Mouse (Mus musculus) hindbrain, embryonic 16.5 days (tissue): Measurements from ENCODE around the gene Hvcn1. TPM values are rescaled to one million over a fixed set of nuclear protein-coding genes. Genes with fewer than 3 reads are reported as not detected.

Source experiments
- ATAC-seq: fragments of 200-750 bp; cut with Nextera tagmentation; 2 replicates; pipeline ENCODE4 v1.8.0; 2017; ENCODE audit warnings: moderate TSS enrichment, moderate library complexity
- H3K27ac ChIP-seq: fragments of 300-500 bp; sonication (generic); 2 replicates; pipeline ENCODE4 v1.5.1; 2014; ENCODE audit warnings: low read depth, mild to moderate bottlenecking, control low read depth, low read length, moderate library complexity
- H3K27me3 ChIP-seq: fragments of 300-500 bp; sonication (generic); replicated peaks from 2 replicates; pipeline ENCODE4 v1.6.1; 2014; ENCODE audit warnings: low read length; ENCODE audit not compliant: control insufficient read depth, insufficient read depth
- H3K36me3 ChIP-seq: fragments of 300-500 bp; sonication (generic); 2 replicates; pipeline ENCODE4 v1.6.1; 2014; ENCODE audit warnings: mild to moderate bottlenecking, low read length, moderate library complexity, mixed read lengths; ENCODE audit not compliant: control insufficient read depth, insufficient read depth
- H3K4me1 ChIP-seq: fragments of 300-500 bp; sonication (generic); 2 replicates; pipeline ENCODE4 v1.6.1; 2014; ENCODE audit warnings: low read depth, low read length; ENCODE audit not compliant: control insufficient read depth, insufficient read depth
- H3K4me2 ChIP-seq: fragments of 300-500 bp; sonication (generic); 2 replicates; pipeline ENCODE4 v1.6.1; 2014; ENCODE audit warnings: mild to moderate bottlenecking, low read length, control low read depth, moderate library complexity
- H3K4me3 ChIP-seq: fragments of 300-500 bp; sonication (generic); 2 replicates; pipeline ENCODE4 v1.5.1; 2014; ENCODE audit warnings: mild to moderate bottlenecking, low read length, control low read depth, moderate library complexity
- H3K9ac ChIP-seq: fragments of 300-500 bp; sonication (generic); 2 replicates; pipeline ENCODE4 v1.6.1; 2014; ENCODE audit warnings: low read depth, mild to moderate bottlenecking, control low read depth, low read length, moderate library complexity
- H3K9me3 ChIP-seq: fragments of 300-500 bp; sonication (generic); 2 replicates; pipeline ENCODE4 v1.6.1; 2014; ENCODE audit warnings: mild to moderate bottlenecking, low read length, moderate library complexity; ENCODE audit not compliant: control insufficient read depth
- WGBS: fragments of 180-500 bp; shearing (Covaris S2); extraction: QIAGEN DNeasy Blood & Tissue Kit; methylation state at CpG from one replicate; pipeline ENCODE4 v1.1.7; 2014; 5-methylcytosine and 5-hydroxymethylcytosine counted together
- polyA plus RNA-seq: library from polyadenylated mRNA; unstranded; fragments of >200 nt; fragmentation: Nextera tagmentation; extraction: Ambion mirVana; gene quantifications from 2 replicates; pipeline ENCODE4 v1.2.1, GENCODE M21; 2015

The Hvcn1 gene
- polyA plus RNA-seq, 1 experiment from 2014 or later, result 1.1 TPM

DNA sequence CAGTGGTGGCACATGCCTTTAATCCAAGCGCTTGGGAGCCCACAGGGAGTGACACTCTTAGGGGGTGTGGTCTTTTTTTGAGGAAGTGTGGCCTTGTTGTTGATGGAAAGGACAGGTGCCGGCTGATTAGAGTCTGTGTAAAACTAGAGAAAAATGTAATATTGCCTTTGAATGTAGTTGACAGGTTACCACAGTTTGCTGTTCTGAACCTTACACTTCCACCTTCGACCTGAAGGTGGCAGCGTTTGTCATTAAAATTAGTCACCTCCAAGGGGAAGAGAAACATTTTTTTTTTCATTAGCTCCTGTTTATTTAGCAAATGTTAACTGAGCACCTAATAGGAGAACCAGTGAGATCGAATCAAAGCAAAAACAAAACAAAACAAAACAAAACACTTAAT lies 61.3 kb downstream of the Hvcn1 start:
- Histone ChIP-seq H3K36me3 (no peaks in the 10 kb centered on the region), H3K27me3 (no peaks in the 10 kb centered on the region), H3K9me3 (no peaks in the 10 kb centered on the region), H3K4me1 (peaks cover 3% of the 10 kb centered on the region; the same call in 1 of the 2 replicates), H3K4me2 (no peak overlapping the region), H3K4me3 (no peak overlapping the region), H3K9ac (no peak overlapping the region), H3K27ac (no peak overlapping the region)
- no peak for ATAC-seq
- WGBS, result 26% methylated on average over 5 of the region's 5 CpGs

DNA sequence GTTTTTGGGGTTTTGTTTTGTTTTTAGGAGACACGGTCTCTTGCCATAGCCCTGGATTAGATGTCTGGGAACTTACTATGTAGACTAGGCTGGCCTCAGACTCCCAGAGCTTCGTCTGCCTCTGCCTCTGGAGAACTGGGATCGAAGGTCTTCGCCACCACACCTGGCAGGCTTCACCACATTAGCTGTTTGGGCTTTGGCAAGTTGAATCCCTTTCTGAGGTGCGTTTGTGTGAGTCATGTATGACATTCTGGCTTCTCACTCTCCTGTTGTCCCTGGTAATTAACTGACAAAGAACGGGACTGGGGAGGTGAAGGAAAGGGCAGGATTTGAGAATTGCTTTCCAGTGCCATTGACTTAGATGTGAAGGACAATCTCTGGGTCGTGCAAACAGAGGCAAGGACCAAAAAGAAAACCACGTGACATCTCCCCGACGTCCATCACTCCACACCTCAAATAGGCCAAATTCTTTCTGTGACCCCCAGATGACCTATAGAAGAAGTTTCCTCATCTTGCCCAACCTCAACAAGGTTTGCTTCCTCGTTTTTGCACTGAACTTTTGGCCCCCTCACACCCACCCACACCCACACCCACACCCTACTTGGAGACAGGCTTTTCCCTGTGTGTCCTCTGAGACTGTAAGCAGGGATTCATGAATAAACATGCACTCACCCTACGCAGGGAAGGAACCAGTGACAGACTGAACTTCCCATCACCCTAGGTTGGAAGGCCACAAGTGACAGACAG lies 62.4 kb downstream of the Hvcn1 start:
- H3K4me1 ChIP-seq, result no peaks in the 10 kb centered on the region
- no peak overlapping the region for H3K4me3 ChIP-seq
- ATAC-seq, result no peak
- no peak overlapping the region for H3K4me2 ChIP-seq
- H3K36me3 ChIP-seq, result no peaks in the 10 kb centered on the region
- WGBS, result 69% methylated on average over 12 of the region's 12 CpGs
- no peak overlapping the region for H3K27ac ChIP-seq
- H3K9ac ChIP-seq, result no peak overlapping the region
- no peaks in the 10 kb centered on the region for H3K27me3 ChIP-seq
- H3K9me3 ChIP-seq, result no peaks in the 10 kb centered on the region

DNA sequence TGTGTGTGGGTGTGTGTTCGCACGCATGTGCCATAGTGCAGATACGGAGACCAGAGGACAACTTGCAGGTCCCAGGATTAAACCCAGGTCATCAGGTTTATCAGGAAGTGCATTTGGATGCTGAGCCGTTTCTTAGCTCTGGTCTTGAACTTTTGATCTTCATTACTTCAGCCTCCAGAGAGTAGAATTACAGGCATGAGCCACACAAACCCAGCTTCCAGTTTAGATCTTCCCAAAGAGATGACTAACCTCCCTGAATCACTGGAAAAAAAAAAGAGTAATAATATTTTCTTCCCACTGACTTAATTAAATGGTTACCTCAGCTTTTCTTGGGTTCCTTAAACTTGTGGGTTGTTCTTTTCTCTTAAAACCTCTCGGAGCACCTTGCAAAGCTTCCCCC lies 66.2 kb downstream of the Hvcn1 start:
- Histone ChIP-seq H3K4me3 (no peak overlapping the region), H3K9ac (no peak overlapping the region), H3K4me2 (no peak overlapping the region), H3K27me3 (no peaks in the 10 kb centered on the region), H3K27ac (no peak overlapping the region), H3K4me1 (no peaks in the 10 kb centered on the region), H3K36me3 (no peaks in the 10 kb centered on the region), H3K9me3 (no peaks in the 10 kb centered on the region)
- 86% methylated on average over 5 of the region's 5 CpGs for whole genome bisulfite sequencing
- no peak for ATAC-seq

DNA sequence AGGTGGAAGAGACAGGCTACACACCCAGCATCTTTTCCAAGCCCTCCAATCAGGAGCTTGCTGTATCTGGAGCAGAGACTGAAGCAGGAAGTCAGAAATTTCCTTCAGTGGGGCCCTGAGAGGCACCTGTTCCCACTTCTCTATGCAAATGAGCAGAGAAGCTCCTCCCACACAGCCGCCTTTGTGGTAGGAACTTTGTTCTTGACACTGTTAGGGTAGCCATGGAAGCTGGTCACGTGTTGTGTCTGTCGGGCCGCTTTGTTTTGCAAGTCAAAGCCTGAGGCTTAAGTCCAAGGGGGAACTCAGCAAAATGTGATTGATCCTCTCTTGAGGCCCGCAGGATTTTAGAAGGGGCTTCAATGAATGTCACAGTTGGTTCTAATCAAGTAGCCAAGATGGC lies 68.2 kb downstream of the Hvcn1 start:
- H3K4me2 ChIP-seq, result no peak overlapping the region
- WGBS, result 26% methylated on average over 5 of the region's 5 CpGs
- no peak for ATAC-seq

DNA sequence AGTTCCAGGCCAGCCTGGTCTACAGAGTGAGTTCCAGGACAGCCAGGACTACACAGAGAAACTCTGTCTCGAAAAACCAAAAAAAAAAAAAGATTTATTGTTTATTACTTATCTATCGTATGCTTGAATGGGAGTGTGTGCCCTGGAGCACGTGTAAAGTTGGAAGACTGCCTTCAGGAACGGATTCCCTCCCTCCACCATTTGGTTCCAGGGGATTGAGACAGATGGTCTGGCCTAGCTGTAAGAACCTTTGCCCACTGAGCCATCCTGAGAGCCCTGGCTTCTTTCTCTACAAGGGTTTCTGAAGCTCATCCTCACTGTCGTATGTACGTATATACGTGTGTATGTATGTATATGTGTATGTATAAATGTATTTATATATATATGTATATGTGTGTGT lies 72.3 kb downstream of the Hvcn1 start:
- Histone ChIP-seq H3K36me3 (no peaks in the 10 kb centered on the region), H3K27me3 (no peaks in the 10 kb centered on the region), H3K4me2 (no peak overlapping the region), H3K4me1 (peaks cover 3% of the 10 kb centered on the region; the same call in 1 of the 2 replicates), H3K27ac (no peak overlapping the region), H3K9me3 (no peaks in the 10 kb centered on the region), H3K4me3 (no peak overlapping the region), H3K9ac (no peak overlapping the region)
- 78% methylated on average over 7 of the region's 7 CpGs for WGBS
- ATAC-seq, result no peak

More for the DNA sequence above, 68.2 kb downstream of the Hvcn1 start:
- H3K27me3 ChIP-seq, result no peaks in the 10 kb centered on the region
- H3K4me3 ChIP-seq, result no peak overlapping the region
- H3K36me3 ChIP-seq, result no peaks in the 10 kb centered on the region
- no peaks in the 10 kb centered on the region for H3K9me3 ChIP-seq
- H3K9ac ChIP-seq, result no peak overlapping the region
- no peaks in the 10 kb centered on the region for H3K4me1 ChIP-seq
- H3K27ac ChIP-seq, result no peak overlapping the region

DNA sequence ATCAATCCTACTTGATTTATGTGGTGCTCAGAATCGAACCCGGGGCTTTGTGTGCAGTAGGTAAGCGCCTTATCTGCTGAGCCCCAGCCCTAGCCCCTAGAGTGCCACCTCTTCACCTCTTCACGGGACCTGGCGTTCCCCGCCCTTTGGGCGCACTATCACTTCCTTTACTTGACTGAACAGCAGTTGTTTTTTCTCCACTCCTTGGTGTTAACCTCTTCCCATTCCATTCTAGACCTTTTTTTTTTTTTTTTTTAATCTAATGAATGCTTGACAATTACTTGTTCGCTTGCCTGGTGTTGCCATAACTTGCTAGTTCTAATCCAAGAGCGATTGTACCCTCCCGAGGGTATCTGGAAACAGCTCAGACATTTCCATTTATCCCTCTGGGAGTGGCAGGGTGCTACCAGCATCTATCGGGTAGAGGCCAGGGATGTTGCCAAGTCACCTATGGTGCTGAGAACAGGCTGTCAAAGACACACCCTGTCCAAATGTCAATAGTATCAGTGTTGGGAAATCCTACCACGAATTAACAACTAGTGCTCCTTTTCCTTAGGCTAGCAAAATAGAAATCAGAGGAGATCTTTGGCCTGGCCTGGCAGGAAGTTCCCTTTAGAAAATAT lies 73.3 kb downstream of the Hvcn1 start:
- no peak overlapping the region for H3K9ac ChIP-seq
- no peaks in the 10 kb centered on the region for H3K27me3 ChIP-seq
- H3K36me3 ChIP-seq, result no peaks in the 10 kb centered on the region
- no peaks in the 10 kb centered on the region for H3K9me3 ChIP-seq
- H3K27ac ChIP-seq, result no peak overlapping the region
- peaks cover 4% of the 10 kb centered on the region; the same call in 1 of the 2 replicates for H3K4me1 ChIP-seq
- H3K4me2 ChIP-seq, result no peak overlapping the region
- 85% methylated on average over 12 of the region's 12 CpGs for WGBS
- ATAC-seq, result no peak
- H3K4me3 ChIP-seq, result no peak overlapping the region

DNA sequence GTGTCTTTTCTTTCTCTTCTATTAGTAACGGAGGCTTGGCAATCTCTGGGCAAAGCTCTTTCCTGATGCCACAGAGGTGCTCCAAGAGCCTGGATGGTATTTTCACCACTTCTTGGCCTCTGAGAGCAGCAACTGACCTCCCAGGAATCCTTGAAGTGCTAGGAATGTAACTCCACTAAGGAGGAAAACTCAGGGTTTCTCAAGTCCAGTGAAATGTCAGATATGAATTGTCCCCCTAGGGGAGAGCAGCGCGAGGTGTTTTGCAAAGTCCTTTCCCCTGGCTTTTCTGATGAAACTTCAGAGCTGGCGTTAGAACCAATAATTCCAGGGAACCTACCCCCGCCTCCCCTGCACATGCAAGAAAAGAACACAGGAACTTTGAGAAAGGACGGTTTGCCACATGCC lies 73.8 kb downstream of the Hvcn1 start:
- Histone ChIP-seq H3K36me3 (no peaks in the 10 kb centered on the region), H3K4me2 (peak overlapping the region; percentile 21; the same call in 1 of the 2 replicates), H3K9ac (no peak overlapping the region), H3K27ac (no peak overlapping the region), H3K27me3 (no peaks in the 10 kb centered on the region), H3K4me1 (peaks cover 7% of the 10 kb centered on the region), H3K9me3 (no peaks in the 10 kb centered on the region), H3K4me3 (no peak overlapping the region)
- ATAC-seq, result no peak
- WGBS, result 50% methylated on average over 6 of the region's 6 CpGs

DNA sequence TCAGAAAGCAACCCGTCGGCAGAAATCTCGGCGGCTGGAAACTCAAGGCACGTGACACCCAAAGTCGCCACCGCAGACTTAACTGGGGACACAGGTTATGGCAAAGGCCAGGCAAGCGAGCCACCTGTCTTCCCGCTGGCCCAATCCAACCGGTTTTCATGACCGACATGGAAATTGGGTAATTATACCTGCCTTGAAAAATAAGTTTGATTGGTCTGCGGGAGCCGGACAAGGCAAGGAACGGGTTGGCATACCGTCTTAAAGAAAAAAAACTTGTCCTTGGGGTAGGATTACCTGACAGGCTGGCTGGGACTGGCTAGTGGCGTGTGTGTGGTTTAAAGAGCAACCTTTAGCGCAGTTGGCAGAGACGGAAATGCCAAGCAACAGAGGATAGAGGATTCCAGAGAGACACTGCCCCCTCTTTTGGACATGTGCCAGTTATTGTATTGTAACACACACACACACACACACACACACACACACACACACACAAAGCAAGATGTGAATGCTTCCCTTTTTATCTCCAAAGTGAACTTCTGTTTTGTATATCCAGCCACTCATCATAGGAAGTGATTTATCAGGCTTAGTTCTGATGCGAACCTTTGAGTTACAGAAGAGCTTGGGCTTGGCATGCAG lies 74.3 kb downstream of the Hvcn1 start:
- Histone ChIP-seq H3K9me3 (no peaks in the 10 kb centered on the region), H3K27me3 (no peaks in the 10 kb centered on the region), H3K27ac (no peak overlapping the region), H3K36me3 (no peaks in the 10 kb centered on the region), H3K4me3 (no peak overlapping the region), H3K4me1 (peaks cover 12% of the 10 kb centered on the region), H3K4me2 (peak overlapping the region; percentile 21; the same call in 1 of the 2 replicates), H3K9ac (no peak overlapping the region)
- WGBS, result 36% methylated on average over 19 of the region's 19 CpGs
- no peak for ATAC-seq

DNA sequence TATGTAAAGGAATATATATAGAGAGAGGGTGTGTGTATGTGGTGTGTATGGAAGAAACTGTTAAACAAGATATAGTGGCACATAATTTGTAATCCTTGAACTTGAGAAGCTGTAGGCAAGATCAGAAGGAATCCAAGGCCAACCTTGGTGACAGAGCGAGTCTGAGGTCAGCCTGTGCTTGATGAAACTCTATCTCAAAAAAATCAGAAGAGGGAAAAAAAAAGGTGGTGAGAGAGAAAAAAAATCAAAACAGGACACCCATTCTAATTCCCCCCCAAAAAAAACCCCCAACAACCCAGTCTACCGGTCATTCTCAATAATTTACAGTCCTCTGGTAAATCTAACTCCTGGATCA lies 77.2 kb downstream of the Hvcn1 start:
- 31% methylated on average over 2 of the region's 2 CpGs for WGBS
- Histone ChIP-seq H3K36me3 (no peaks in the 10 kb centered on the region), H3K27me3 (no peaks in the 10 kb centered on the region), H3K9ac (no peak overlapping the region), H3K4me2 (peak overlapping the region; percentile 43), H3K9me3 (no peaks in the 10 kb centered on the region), H3K4me3 (peak overlapping the region; percentile 68; the same call in 1 of the 2 replicates), H3K4me1 (peaks cover 19% of the 10 kb centered on the region), H3K27ac (no peak overlapping the region)
- ATAC-seq, result peak; percentile 1; the same call in 1 of the 2 replicates
